In the genomic region with DNA sequence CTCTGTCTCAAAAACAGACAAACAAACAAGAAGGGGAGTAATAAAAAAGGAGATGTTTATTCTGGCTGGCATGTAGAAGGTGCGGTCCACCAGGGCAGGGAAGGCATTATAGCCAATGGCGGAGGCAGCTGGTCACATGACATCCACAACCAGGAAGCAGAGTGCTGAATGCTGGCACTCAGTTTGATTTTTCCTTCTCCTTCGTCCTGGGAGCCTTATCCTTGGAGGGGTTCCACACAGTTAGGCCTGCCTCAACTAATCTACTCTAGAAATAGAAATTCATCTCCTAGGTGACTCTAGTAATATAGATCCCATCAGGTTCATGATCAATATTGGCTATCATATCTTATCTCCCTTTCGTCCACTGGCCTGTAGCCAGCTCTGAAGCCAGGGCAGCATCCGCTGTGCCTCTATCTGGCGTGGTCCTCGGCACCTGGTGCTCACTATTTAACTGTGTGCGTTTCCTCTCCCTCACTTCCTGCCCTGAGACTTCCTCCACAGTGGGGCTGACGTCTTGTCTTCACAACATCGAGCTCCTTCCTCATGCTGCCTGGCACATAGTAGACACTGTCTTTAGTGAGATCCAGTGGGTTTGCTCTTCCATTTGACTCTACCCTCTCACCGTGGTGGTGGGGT, we compare ENCODE assay signal across 25 mouse cellular contexts.
A peak's percentile ranks its signal among the peaks of the same experiment; 100 is the strongest.
DNase-seq lines count a peak whose midpoint lies in the region; ATAC-seq lines count a peak whose summit lies in the region.
"Had no signal": no experiment of that assay in that cellular context is flagged by ENCODE, and none has a peak within 500 bp of the region (broad histone marks: within the 10 kb centered on the region; RNA-seq: fewer than 3 reads in every experiment).

No protein-coding gene starts in this region.

- H3K9me3 ChIP-seq in liver, embryonic 15.5 days (replicated peaks), result no peaks in the 10 kb centered on the region
- no peaks in the 10 kb centered on the region for H3K9me3 ChIP-seq in liver, embryonic 11.5 days (ENCODE audit: control insufficient read depth, low read length)
- H3K9me3 ChIP-seq: embryonic facial prominence, embryonic 10.5 days; heart, embryonic 13.5 days; limb, embryonic 12.5 days; liver, embryonic 13.5 days; lung, embryonic 15.5 days; midbrain, embryonic 13.5 days had no signal

- peak; percentile 4 for DNase-seq in CD4-positive, CD25-positive, alpha-beta regulatory T cell, adult 2 months (ENCODE audit: low read depth, low spot score)
- no peak for DNase-seq in liver, embryonic 11.5 days (ENCODE audit: low spot score)
- DNase-seq in induced T-regulatory cell, adult 2 months (ENCODE audit: low read depth), result peak; percentile 5
- peak; percentile 12 to 13 for DNase-seq in thymus, postnatal 36 days
- no peak for DNase-seq in frontal cortex, postnatal 14 days (ENCODE audit: low spot score in 2 of 2)
- no peak for DNase-seq in kidney, adult 8-10 months
- DNase-seq: adrenal gland, adult 2 months; forebrain, postnatal 0 days; gastrocnemius, postnatal 36 days; heart, adult 2 months; kidney, adult 2 months; kidney, postnatal 25 days; layer of hippocampus, postnatal 36 days; liver, embryonic 13.5 days; lung, postnatal 36 days had no signal

- H3K27me3 ChIP-seq in liver, embryonic 15.5 days, result peaks cover 18% of the 10 kb centered on the region
- H3K27me3 ChIP-seq in liver, embryonic 11.5 days (replicated peaks; ENCODE audit: control insufficient read depth, insufficient read depth, low read length), result no peaks in the 10 kb centered on the region
- H3K27me3 ChIP-seq: lung, embryonic 15.5 days had no signal

- H3K36me3 ChIP-seq in liver, embryonic 15.5 days (replicated peaks), result no peaks in the 10 kb centered on the region
- no peaks in the 10 kb centered on the region for H3K36me3 ChIP-seq in liver, embryonic 11.5 days (ENCODE audit: control insufficient read depth, insufficient read depth, low read length)
- H3K36me3 ChIP-seq: embryonic facial prominence, embryonic 10.5 days; heart, embryonic 13.5 days; limb, embryonic 12.5 days; liver, embryonic 13.5 days; lung, embryonic 15.5 days; midbrain, embryonic 13.5 days had no signal

- H3K4me3 ChIP-seq in liver, embryonic 15.5 days (replicated peaks), result no peak overlapping the region
- no peak overlapping the region for H3K4me3 ChIP-seq in liver, embryonic 11.5 days (ENCODE audit: low read depth, low read length)
- H3K4me3 ChIP-seq: embryonic facial prominence, embryonic 10.5 days; heart, adult 2 months; heart, embryonic 13.5 days; limb, embryonic 12.5 days; liver, embryonic 13.5 days; lung, embryonic 15.5 days; megakaryocyte, embryonic 14.5 days; midbrain, embryonic 13.5 days had no signal

- H3K4me1 ChIP-seq in liver, embryonic 15.5 days (replicated peaks), result peaks cover 20% of the 10 kb centered on the region
- H3K4me1 ChIP-seq in liver, embryonic 11.5 days (replicated peaks; ENCODE audit: control insufficient read depth, insufficient read depth, low read length), result no peaks in the 10 kb centered on the region
- H3K4me1 ChIP-seq: heart, embryonic 13.5 days; lung, embryonic 15.5 days; megakaryocyte, embryonic 14.5 days had no signal

- no peak overlapping the region for H3K4me2 ChIP-seq in liver, embryonic 15.5 days
- H3K4me2 ChIP-seq in liver, embryonic 11.5 days, result no peak overlapping the region
- H3K4me2 ChIP-seq: heart, embryonic 13.5 days; hindbrain, embryonic 14.5 days; limb, embryonic 12.5 days; liver, embryonic 13.5 days; lung, embryonic 15.5 days; midbrain, embryonic 13.5 days had no signal

- 0 out of 2 replicates have a peak overlapping the region, but pooled peaks have one; percentile 3 for H3K27ac ChIP-seq in liver, embryonic 15.5 days (replicated peaks)
- H3K27ac ChIP-seq in liver, embryonic 11.5 days (ENCODE audit: low read depth, low read length), result no peak overlapping the region
- H3K27ac ChIP-seq: embryonic facial prominence, embryonic 10.5 days; heart, adult 2 months; heart, embryonic 13.5 days; hindbrain, embryonic 14.5 days; limb, embryonic 12.5 days; liver, embryonic 13.5 days; lung, embryonic 15.5 days; midbrain, embryonic 13.5 days; stomach, postnatal 0 days had no signal

- no peak overlapping the region for H3K9ac ChIP-seq in liver, embryonic 15.5 days
- no peak overlapping the region for H3K9ac ChIP-seq in liver, embryonic 11.5 days (ENCODE audit: low read depth, low read length)
- H3K9ac ChIP-seq: forebrain, postnatal 0 days; heart, embryonic 13.5 days; hindbrain, embryonic 14.5 days; limb, embryonic 12.5 days; liver, embryonic 13.5 days; lung, embryonic 15.5 days; midbrain, embryonic 13.5 days had no signal

- no peak for ATAC-seq in CD4-positive, CD25-positive, alpha-beta regulatory T cell, adult 4 months
- no peak for ATAC-seq in liver, embryonic 15.5 days (ENCODE audit: insufficient read depth)
- ATAC-seq in liver, embryonic 11.5 days (replicated peaks; ENCODE audit: low FRiP score), result no peak
- ATAC-seq: forebrain, postnatal 0 days; midbrain, embryonic 13.5 days had no signal

- WGBS in liver, embryonic 15.5 days (ENCODE audit: insufficient replicate concordance), result 49% methylated on average over 11 of the region's 11 CpGs
- WGBS in liver, embryonic 11.5 days, result 53% methylated on average over 11 of the region's 11 CpGs

Comparison
In these comparisons a context has a peak if more than half of its experiments do, and no peak if none do; other contexts are left out.
1. DNase-seq: peak in CD4-positive, CD25-positive, alpha-beta regulatory T cell, adult 2 months (single experiment), induced T-regulatory cell, adult 2 months (single experiment) and thymus, postnatal 36 days (2 of 2); none in liver, embryonic 11.5 days (single experiment), frontal cortex, postnatal 14 days (0 of 2) and kidney, adult 8-10 months (0 of 2).